Mouse (Mus musculus): ENCODE results near the gene 6430571L13Rik. TPM values are rescaled to one million over a fixed set of nuclear protein-coding genes. Genes with fewer than 3 reads are reported as not detected.
A peak's percentile ranks its signal among the peaks of the same experiment; 100 is the strongest.

6430571L13Rik gene
- total and polyA plus RNA-seq, 3 experiments, result 0.35 TPM; not detected in 1

- Histone ChIP-seq H3K9me3 (replicated peaks; ENCODE audit: insufficient read depth, low read length) (no peaks in the 10 kb centered on the region), H3K27ac (ENCODE audit: control insufficient read depth, low read depth, low read length) (no peak overlapping the region), H3K36me3 (ENCODE audit: control insufficient read depth in 1 of 2, insufficient read depth in 2 of 2, low read length in 2 of 2) (peaks cover 0 to 24% of the 10 kb centered on the region in 2 experiments; a peak in 2 of 4 replicates), H3K9ac (ENCODE audit: control insufficient read depth, low read depth, low read length, poor library complexity, severe bottlenecking) (no peak overlapping the region), H3K4me3 (ENCODE audit: control insufficient read depth in 1 of 2, insufficient read depth in 1 of 2, low read depth in 2 of 2, low read length in 2 of 2) (no peak overlapping the region), H3K27me3 (ENCODE audit: control insufficient read depth in 1 of 2, insufficient read depth in 2 of 2, low read length in 2 of 2) (no peaks in the 10 kb centered on the region), H3K79me2 (ENCODE audit: control insufficient read depth, insufficient read depth, low read length, poor library complexity) (peaks cover 31% of the 10 kb centered on the region), H3K4me1 (ENCODE audit: control insufficient read depth in 1 of 2, insufficient read depth in 2 of 2, low read length in 2 of 2) (peaks cover 2 to 32% of the 10 kb centered on the region in 2 experiments; a peak in 3 of 4 replicates)
- no peak for DNase-seq (ENCODE audit: low read depth, low spot score)
- no peak for TF ChIP-seq TBP (IDR thresholded peaks at IDR 0.05; ENCODE audit: low read depth, low read length)
- TF ChIP-seq NRF1 (IDR thresholded peaks at IDR 0.05; ENCODE audit: insufficient read depth, low read depth, low read length, poor library complexity, severe bottlenecking), result no peak
- no peak for TF ChIP-seq EP300 (IDR thresholded peaks at IDR 0.05; ENCODE audit: low read depth in 1 of 2, low read length in 2 of 2)
- TF ChIP-seq POLR2AphosphoS5 (IDR thresholded peaks at IDR 0.05; ENCODE audit: borderline replicate concordance, low read depth, low read length), result no peak
- no peak for TF ChIP-seq GATA1 (IDR thresholded peaks at IDR 0.05; ENCODE audit: low read depth, low read length)
- TF ChIP-seq ZC3H11A (IDR thresholded peaks at IDR 0.05; ENCODE audit: low read depth, low read length), result no peak
- no peak for TF ChIP-seq BHLHE40 (IDR thresholded peaks at IDR 0.05; ENCODE audit: borderline replicate concordance, low read depth, low read length)
- TF ChIP-seq MYC (IDR thresholded peaks at IDR 0.05; ENCODE audit: low read depth, low read length), result no peak
- TF ChIP-seq MAFK (IDR thresholded peaks at IDR 0.05; ENCODE audit: borderline replicate concordance, low read depth, low read length), result no peak
- TF ChIP-seq CHD1 (IDR thresholded peaks at IDR 0.05; ENCODE audit: low read depth, low read length), result no peak
These were observed 40.0 kb upstream of the 6430571L13Rik start for GRCm38 (mm10) chr9:107300224-107300973.

GRCm38 (mm10) chr9:107301554-107302331 lies 38.7 kb upstream of the 6430571L13Rik start:
- Histone ChIP-seq H3K4me1 (ENCODE audit: control insufficient read depth in 1 of 2, insufficient read depth in 2 of 2, low read length in 2 of 2) (peaks cover 2 to 42% of the 10 kb centered on the region in 2 experiments; a peak in 3 of 4 replicates), H3K27ac (ENCODE audit: control insufficient read depth, low read depth, low read length) (no peak overlapping the region), H3K27me3 (ENCODE audit: control insufficient read depth in 1 of 2, insufficient read depth in 2 of 2, low read length in 2 of 2) (no peaks in the 10 kb centered on the region), H3K4me3 (ENCODE audit: control insufficient read depth in 1 of 2, insufficient read depth in 1 of 2, low read depth in 2 of 2, low read length in 2 of 2) (no peak overlapping the region), H3K79me2 (ENCODE audit: control insufficient read depth, insufficient read depth, low read length, poor library complexity) (peaks cover 29% of the 10 kb centered on the region), H3K36me3 (ENCODE audit: control insufficient read depth in 1 of 2, insufficient read depth in 2 of 2, low read length in 2 of 2) (peaks cover 0 to 24% of the 10 kb centered on the region in 2 experiments; a peak in 2 of 4 replicates), H3K9me3 (replicated peaks; ENCODE audit: insufficient read depth, low read length) (no peaks in the 10 kb centered on the region), H3K9ac (ENCODE audit: control insufficient read depth, low read depth, low read length, poor library complexity, severe bottlenecking) (no peak overlapping the region)
- TF ChIP-seq BHLHE40 (IDR thresholded peaks at IDR 0.05; ENCODE audit: borderline replicate concordance, low read depth, low read length), result peak; percentile 47; the same call in 1 of the 2 replicates
- no peak for TF ChIP-seq ELF1 (IDR thresholded peaks at IDR 0.05; ENCODE audit: low read depth, low read length)
- no peak for DNase-seq (ENCODE audit: low read depth, low spot score)
